Mouse (Mus musculus): ENCODE measurements around the gene Gm49486.

GRCm38 (mm10) chr15:79243234-79244042 lies 14.2 kb downstream of the Gm49486 start:
- TF ChIP-seq CTCF (IDR thresholded peaks at IDR 0.05; ENCODE audit: low read depth, low read length) (peak; percentile 94), GATA1 (IDR thresholded peaks at IDR 0.05; ENCODE audit: borderline replicate concordance, low read length) (no peak), GATA2 (IDR thresholded peaks at IDR 0.05; ENCODE audit: borderline replicate concordance, low read depth, low read length) (no peak)

Data from G1E (cell line).